Mouse (Mus musculus) intestine, embryonic 15.5 days (tissue): Measurements from ENCODE around the gene Klhl29. TPM values are rescaled to one million over a fixed set of nuclear protein-coding genes. Genes with fewer than 3 reads are reported as not detected.

Experiments used
- ATAC-seq: fragments of 200-750 bp; cut with Nextera tagmentation; 2 replicates; pipeline ENCODE4 v1.8.0; 2017; ENCODE audit warnings: moderate TSS enrichment, moderate library complexity
- H3K27ac ChIP-seq: fragments of 300-500 bp; sonication (generic); 2 replicates; pipeline ENCODE4 v1.5.1; 2015; ENCODE audit warnings: mild to moderate bottlenecking, inconsistent platforms
- H3K27me3 ChIP-seq: fragments of 300-500 bp; sonication (generic); replicated peaks from 2 replicates; pipeline ENCODE4 v1.6.1; 2015; ENCODE audit warnings: inconsistent platforms
- H3K36me3 ChIP-seq: fragments of 300-500 bp; sonication (generic); 2 replicates; pipeline ENCODE4 v1.6.1; 2015; ENCODE audit warnings: inconsistent platforms
- H3K4me1 ChIP-seq: fragments of 300-500 bp; sonication (generic); replicated peaks from 2 replicates; pipeline ENCODE4 v1.6.1; 2015; ENCODE audit warnings: inconsistent platforms
- H3K4me2 ChIP-seq: fragments of 300-500 bp; sonication (generic); replicated peaks from 2 replicates; pipeline ENCODE4 v1.6.1; 2015; ENCODE audit warnings: mild to moderate bottlenecking, inconsistent platforms
- H3K4me3 ChIP-seq: fragments of 300-500 bp; sonication (generic); replicated peaks from 2 replicates; pipeline ENCODE4 v1.5.1; 2015; ENCODE audit warnings: inconsistent platforms
- H3K9ac ChIP-seq: fragments of 300-500 bp; sonication (generic); 2 replicates; pipeline ENCODE4 v1.6.1; 2015; ENCODE audit warnings: inconsistent platforms
- H3K9me3 ChIP-seq: fragments of 300-500 bp; sonication (generic); 2 replicates; pipeline ENCODE4 v1.6.1; 2016; ENCODE audit warnings: inconsistent platforms
- WGBS: fragments of 180-500 bp; shearing (Covaris S2); methylation state at CpG from one replicate; pipeline ENCODE4 v1.1.7; 2015; 5-methylcytosine and 5-hydroxymethylcytosine counted together
- polyA plus RNA-seq: library from polyadenylated mRNA; unstranded; fragments of >200 nt; fragmentation: Nextera tagmentation; extraction: Ambion mirVana; gene quantifications from 2 replicates; pipeline ENCODE4 v1.2.1, GENCODE M21; 2015

Klhl29 gene
- polyA plus RNA-seq, 1 experiment from 2014 or later, result 0.94 TPM

DNA sequence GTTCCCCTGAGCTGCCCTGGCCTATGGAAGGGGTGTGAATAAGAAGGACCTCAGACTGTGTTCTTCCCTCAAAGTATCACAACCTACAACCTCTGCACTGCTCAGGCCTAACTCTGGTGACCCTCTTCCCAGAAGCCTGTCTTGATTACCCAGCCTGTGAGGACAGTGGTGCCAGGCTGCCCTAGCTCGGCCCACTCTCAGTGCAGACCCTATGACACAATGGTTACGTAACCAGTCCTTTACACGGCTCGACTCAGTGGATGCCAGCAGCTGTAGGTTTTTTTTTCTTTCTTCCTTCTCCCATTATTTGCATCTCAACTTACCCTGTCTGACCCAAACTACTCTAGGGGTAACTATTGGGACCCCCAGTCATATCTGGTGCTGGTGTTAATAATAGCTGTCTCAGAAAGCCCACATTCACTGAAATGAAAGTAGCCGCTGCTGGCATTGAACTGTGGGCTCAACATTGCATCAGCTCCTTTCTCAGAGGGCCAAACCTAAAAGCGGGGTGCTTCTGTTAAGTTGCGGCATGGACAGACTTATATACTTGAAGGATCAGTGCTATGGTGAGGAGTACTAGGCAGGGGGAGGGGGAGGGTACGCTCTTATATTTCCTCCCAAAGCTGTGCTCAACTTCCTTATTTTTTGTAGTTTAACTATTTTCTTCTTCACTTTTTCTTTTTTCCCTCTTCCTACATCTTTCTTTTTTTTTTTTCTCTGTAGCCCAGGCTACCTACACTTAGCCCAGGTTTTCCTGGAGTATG, 152.9 kb downstream of the Klhl29 start:
- H3K9ac ChIP-seq, result no peak overlapping the region
- no peaks in the 10 kb centered on the region for H3K36me3 ChIP-seq
- ATAC-seq, result no peak
- H3K27ac ChIP-seq, result no peak overlapping the region
- H3K9me3 ChIP-seq, result no peaks in the 10 kb centered on the region
- no peak overlapping the region for H3K4me2 ChIP-seq
- H3K4me3 ChIP-seq, result no peak overlapping the region
- 0 out of 2 replicates have a peak, but pooled peaks cover 4% of the 10 kb centered on the region for H3K4me1 ChIP-seq
- WGBS, result 94% methylated on average over 8 of the region's 8 CpGs
- no peaks in the 10 kb centered on the region for H3K27me3 ChIP-seq

DNA sequence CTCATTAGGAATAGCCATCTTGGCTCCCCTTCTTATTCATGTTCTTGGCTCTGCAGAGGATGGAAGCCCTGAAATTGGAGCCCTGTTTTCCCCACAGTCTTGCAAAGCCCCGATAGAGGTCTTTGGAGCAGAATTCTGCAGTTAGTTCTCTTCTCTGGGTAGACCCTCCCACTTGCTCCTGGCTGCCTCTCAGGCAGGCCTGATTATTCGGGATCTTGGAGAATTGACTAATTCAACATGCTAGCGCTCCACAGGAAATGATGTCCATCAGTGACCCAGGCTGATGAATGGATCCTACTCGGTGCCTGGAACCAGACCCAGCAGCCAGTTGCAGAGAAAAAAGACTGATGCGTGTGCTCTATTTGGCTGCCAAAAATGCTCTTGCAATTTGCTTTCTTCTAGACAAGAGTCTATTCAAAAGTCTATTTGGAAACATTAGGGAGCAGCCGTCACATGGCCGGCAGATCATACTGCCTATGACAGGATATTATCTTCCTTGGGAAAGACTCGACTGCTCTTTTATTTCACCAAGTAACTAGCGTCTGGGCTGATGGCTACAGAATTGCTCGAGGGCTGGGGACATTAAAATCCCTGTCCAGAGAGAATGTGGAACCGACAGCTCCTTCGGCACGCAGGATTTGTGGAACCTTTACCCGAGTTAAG, 155.4 kb downstream of the Klhl29 start:
- H3K27me3 ChIP-seq, result no peaks in the 10 kb centered on the region
- peak; percentile 66 for ATAC-seq
- peaks cover 4% of the 10 kb centered on the region; the same call in 1 of the 2 replicates for H3K4me1 ChIP-seq
- H3K36me3 ChIP-seq, result no peaks in the 10 kb centered on the region
- no peak overlapping the region for H3K9ac ChIP-seq
- H3K9me3 ChIP-seq, result no peaks in the 10 kb centered on the region
- 55% methylated on average over 14 of the region's 14 CpGs for WGBS
- no peak overlapping the region for H3K4me3 ChIP-seq
- 0 out of 2 replicates have a peak overlapping the region, but pooled peaks have one; percentile 32 for H3K27ac ChIP-seq
- no peak overlapping the region for H3K4me2 ChIP-seq

DNA sequence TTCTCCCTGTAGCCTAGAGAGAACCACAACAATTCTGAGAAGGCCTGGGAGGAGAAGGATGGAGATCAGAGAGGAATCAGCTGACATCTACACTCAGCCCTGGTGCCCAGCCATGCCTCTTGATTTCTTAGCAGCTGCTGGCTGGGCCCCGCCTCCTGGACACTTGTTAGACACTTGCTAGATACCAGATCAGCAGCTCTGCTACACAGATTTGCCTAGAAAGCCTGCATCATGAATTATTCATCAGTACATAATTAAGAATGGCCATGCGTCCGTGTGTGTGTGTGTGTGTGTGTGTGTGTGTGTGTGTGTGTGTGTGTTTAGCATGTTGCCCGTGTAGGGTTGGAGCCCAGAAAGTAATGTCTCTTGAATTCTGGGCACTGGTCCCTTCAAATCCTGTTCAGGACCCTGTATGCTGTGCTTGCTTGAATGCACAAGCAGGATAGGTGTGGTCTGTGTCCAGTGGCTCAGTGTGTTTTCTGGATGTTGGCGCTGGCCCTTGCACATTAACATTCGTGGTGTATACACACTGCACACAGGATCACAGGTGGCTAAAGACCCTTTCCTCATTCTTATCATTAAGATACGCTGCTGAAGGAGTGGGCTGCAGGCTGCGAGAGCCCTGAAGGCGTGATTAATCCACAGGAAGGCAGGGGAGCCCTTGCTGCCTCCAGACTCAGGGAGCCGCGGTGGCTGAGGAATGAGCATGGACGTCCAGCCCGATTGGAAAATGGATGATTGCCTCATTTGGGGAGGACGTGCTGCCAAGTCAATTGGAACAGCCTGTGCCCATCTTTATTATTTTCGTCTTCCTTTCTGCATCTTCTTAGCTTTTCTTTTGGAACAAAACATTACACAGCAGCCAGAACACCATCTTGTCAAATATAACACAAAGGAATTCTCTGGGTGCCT, 159.4 kb downstream of the Klhl29 start:
- Histone ChIP-seq H3K4me1 (peaks cover 20% of the 10 kb centered on the region), H3K4me2 (no peak overlapping the region), H3K9me3 (no peaks in the 10 kb centered on the region), H3K27ac (no peak overlapping the region), H3K9ac (no peak overlapping the region), H3K4me3 (no peak overlapping the region), H3K27me3 (no peaks in the 10 kb centered on the region), H3K36me3 (no peaks in the 10 kb centered on the region)
- no peak for ATAC-seq
- 64% methylated on average over 15 of the region's 15 CpGs for WGBS

DNA sequence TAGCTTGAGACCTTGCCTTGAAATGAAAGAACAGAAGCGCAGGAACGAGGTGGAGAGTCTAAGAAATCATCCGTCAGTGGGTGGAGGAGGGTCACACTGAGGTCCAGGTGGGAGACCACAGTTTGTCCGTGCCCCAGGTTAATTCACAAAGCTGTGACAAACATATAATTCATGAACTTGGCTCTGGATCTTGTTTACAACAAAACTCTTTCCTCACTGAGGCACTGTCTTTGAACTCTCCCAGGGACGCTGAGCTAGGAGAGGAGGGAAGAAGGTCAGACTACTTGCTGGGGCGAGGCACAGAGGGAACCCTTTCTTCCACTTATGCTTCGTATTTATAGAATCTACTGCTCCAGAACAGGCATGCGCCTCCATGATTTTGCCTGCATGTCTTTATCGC, 161.2 kb downstream of the Klhl29 start:
- H3K36me3 ChIP-seq, result no peaks in the 10 kb centered on the region
- WGBS, result 67% methylated on average over 9 of the region's 9 CpGs
- H3K27ac ChIP-seq, result peak overlapping the region; percentile 54
- H3K27me3 ChIP-seq, result no peaks in the 10 kb centered on the region
- no peaks in the 10 kb centered on the region for H3K9me3 ChIP-seq
- H3K4me2 ChIP-seq, result no peak overlapping the region
- no peak overlapping the region for H3K9ac ChIP-seq
- peaks cover 16% of the 10 kb centered on the region for H3K4me1 ChIP-seq
- no peak overlapping the region for H3K4me3 ChIP-seq
- no peak for ATAC-seq

DNA sequence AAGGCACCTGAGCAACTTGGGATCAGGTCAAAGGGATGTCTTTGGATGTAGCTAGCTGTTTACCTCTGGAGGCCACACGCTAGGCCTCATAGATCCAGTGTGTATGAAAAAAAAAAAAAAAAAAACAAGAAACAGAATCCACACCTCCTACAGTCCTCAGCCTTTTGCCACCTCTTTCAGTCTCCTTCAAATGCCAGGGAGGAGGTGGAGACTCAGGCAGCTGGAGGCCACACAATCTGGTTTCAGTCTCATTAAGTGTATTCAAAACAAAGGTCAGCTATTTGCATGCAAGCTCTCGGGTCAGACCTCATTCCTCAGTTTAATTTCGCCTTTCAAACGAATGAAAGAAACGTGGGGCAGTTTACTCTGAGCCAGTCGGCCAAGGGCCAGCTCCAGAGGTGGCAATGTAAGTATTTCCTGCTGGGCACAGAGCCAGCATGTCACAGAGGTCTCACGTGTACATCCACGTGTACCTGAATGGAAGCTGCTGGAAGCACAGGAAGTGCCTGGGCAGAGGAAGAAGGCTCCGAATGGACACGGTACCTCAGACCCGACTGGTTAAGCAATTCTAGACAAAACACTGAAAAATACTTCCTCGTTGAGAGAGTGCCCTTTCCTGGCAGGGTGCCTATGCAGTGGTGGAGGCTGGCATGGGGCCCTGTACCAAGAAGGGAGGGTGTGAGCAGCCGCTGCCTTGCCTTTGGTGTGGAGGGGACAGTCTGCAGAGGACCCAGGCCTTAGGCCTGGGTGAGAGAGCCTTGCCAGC, 162.0 kb downstream of the Klhl29 start:
- WGBS, result 23% methylated on average over 13 of the region's 13 CpGs
- Histone ChIP-seq H3K9me3 (no peaks in the 10 kb centered on the region), H3K36me3 (no peaks in the 10 kb centered on the region), H3K4me3 (no peak overlapping the region), H3K4me2 (no peak overlapping the region), H3K9ac (no peak overlapping the region), H3K27ac (peak overlapping the region; percentile 54), H3K27me3 (no peaks in the 10 kb centered on the region), H3K4me1 (peaks cover 16% of the 10 kb centered on the region)
- ATAC-seq, result peak; percentile 82

DNA sequence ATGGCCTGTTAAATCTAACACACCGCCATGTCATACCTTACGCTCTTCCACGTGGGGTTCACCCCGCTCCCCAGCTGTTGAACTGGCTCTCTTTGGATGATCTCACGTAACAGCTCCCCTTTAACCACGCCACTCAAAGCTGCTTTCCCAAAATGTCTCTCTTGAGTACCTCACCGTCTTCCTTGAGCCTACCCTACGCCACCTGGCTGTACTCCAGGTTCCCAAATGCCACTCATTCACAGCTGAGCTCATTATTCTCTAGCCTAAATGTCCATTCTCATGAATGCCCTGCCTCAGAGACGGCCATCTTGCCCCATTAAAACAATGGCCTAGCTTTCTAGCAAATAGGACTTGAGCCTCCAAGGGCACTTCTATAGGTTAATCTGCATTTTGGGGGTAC, 163.6 kb downstream of the Klhl29 start:
- Histone ChIP-seq H3K27me3 (no peaks in the 10 kb centered on the region), H3K4me3 (no peak overlapping the region), H3K4me1 (peaks cover 16% of the 10 kb centered on the region), H3K9me3 (no peaks in the 10 kb centered on the region), H3K36me3 (no peaks in the 10 kb centered on the region; the same call in 1 of the 2 replicates), H3K4me2 (no peak overlapping the region), H3K9ac (no peak overlapping the region), H3K27ac (no peak overlapping the region)
- WGBS, result 92% methylated on average over 9 of the region's 9 CpGs
- ATAC-seq, result no peak

DNA sequence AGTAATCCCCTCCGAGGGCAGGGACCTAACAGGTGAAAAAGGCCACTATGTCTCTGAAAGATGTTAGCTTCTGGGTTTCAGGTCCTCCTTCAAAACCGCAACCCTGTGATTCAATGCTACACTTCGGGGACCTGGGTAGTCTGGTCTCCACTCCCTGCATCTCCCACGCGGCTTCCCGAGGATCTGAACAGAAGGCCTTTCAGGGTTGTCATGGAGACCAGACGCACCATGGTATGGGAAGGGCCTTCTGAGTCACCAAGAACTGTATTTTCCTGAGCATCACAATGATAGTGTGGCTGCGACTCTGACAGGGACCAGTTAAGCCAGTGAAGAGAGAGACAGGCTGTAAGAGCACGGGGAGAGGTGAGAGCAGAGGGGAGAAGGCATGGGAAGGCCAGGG, 164.7 kb downstream of the Klhl29 start:
- H3K4me2 ChIP-seq, result no peak overlapping the region
- H3K4me3 ChIP-seq, result no peak overlapping the region
- no peaks in the 10 kb centered on the region; the same call in 1 of the 2 replicates for H3K36me3 ChIP-seq
- 62% methylated on average over 9 of the region's 9 CpGs for WGBS
- no peaks in the 10 kb centered on the region for H3K9me3 ChIP-seq
- H3K27me3 ChIP-seq, result no peaks in the 10 kb centered on the region
- ATAC-seq, result no peak
- no peak overlapping the region for H3K27ac ChIP-seq
- H3K9ac ChIP-seq, result no peak overlapping the region
- H3K4me1 ChIP-seq, result peaks cover 16% of the 10 kb centered on the region

DNA sequence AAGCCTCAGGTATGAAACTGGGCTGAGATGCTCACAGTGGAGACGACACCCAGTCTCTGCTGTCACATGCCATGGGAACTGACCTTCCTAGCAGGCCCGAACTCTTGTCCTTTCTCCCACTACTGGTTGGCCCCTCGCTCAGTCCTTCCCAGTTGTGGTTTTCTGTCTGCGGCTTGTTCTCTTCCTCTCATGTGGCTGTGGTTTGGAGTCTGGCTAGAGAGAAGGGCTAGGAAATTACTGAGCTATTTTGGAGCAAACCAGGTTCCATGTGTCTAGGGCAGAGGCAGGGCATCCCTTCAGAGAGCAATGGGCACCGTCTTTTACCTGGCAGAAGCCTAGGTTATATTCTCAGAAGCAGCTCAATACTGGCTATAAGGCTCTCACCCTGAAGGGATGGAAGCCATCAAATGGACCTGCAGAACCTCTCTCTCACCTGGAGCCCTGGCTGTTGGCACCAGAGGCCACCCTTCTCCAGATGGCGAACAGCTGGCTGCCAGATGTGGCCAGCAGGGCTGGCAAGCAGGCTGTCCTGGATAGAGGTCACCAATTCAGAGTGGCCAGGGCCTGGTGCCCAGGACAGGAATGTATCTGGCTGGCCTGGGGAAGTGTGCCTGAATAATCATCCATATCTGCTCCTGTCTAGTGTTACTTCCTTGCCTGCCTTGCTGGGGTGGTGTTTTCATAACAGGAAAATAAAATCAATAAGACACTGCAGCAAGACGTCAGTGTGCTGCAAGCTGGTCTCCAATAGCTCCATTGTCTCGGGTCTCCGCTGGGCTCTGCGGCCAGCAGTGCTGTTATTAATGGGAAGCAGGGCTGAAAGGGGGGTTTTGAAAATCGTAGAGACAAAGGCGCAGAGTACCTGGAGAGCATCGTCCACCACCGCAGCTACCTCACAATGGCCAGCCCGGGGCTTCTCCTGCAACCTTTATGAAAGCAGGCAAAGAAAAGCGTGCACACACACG, 167.3 kb downstream of the Klhl29 start:
- no peaks in the 10 kb centered on the region for H3K27me3 ChIP-seq
- no peak overlapping the region for H3K9ac ChIP-seq
- ATAC-seq, result no peak
- peaks cover 11% of the 10 kb centered on the region; the same call in 1 of the 2 replicates for H3K4me1 ChIP-seq
- no peaks in the 10 kb centered on the region for H3K9me3 ChIP-seq
- no peak overlapping the region for H3K27ac ChIP-seq
- 76% methylated on average over 17 of the region's 17 CpGs for WGBS
- H3K4me2 ChIP-seq, result no peak overlapping the region
- no peak overlapping the region for H3K4me3 ChIP-seq
- no peaks in the 10 kb centered on the region; the same call in 1 of the 2 replicates for H3K36me3 ChIP-seq

DNA sequence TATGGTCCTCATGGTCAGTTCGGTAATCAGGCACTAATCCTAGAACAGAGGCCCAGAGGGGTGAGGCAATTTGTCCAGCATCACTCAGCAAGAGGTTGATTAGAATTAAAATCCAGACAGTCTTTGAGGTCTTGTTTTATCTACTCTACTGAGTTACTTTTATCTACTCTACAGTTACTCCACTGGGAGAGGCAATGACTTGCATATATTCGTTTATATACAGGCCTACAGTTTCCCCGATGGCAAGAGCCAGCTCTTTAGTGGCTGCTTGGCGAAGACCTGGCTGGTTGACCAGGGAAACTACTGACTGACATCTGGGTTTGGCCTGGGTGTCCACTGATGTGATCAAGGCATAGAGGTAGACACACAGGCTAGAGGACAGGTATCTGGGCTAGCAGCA, 168.3 kb downstream of the Klhl29 start:
- H3K27me3 ChIP-seq, result no peaks in the 10 kb centered on the region
- no peak for ATAC-seq
- no peak overlapping the region for H3K9ac ChIP-seq
- H3K9me3 ChIP-seq, result no peaks in the 10 kb centered on the region
- H3K4me2 ChIP-seq, result no peak overlapping the region
- H3K36me3 ChIP-seq, result no peaks in the 10 kb centered on the region; the same call in 1 of the 2 replicates
- no peak overlapping the region for H3K27ac ChIP-seq
- 89% methylated on average over 4 of the region's 4 CpGs for WGBS
- H3K4me3 ChIP-seq, result no peak overlapping the region
- H3K4me1 ChIP-seq, result 0 out of 2 replicates have a peak, but pooled peaks cover 8% of the 10 kb centered on the region

DNA sequence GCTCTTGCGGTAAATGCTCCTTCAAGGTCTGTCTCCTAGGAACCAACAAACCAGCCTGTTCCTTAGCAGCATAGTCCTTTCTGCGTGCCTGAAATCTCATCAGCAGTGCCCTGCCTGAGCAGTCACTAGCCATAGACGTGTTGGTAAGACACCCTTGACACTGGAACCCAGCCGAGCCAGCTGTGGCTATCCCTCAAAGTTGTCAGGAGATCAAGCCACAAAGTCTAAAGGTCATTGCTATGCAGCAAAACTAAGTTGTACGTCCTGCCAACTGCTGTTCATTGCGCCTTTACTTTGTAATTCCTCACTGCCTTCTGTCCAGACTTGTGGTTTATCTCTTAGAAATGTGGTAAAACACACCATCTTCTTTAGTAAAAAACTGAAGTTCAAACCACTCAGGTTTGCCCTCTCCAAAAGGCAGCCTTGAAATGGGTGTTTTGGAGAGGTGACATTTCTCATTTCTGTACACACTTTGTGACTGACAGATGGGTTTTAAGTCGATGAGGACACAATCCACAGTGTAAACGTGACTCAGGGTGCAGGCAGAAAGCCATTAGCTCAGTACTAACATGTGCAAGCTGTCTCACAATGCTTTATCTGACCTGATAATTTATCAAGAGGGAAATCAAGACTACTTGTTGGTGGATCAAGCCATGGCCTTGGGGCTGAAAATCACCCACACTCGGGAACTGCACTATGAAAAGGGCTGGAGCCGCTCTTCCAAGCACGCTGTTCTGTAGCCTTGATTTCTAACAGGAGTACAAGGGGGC, 171.2 kb downstream of the Klhl29 start:
- Histone ChIP-seq H3K4me3 (no peak overlapping the region), H3K27ac (no peak overlapping the region), H3K4me1 (0 out of 2 replicates have a peak, but pooled peaks cover 8% of the 10 kb centered on the region), H3K27me3 (no peaks in the 10 kb centered on the region), H3K36me3 (no peaks in the 10 kb centered on the region; the same call in 1 of the 2 replicates), H3K9me3 (no peaks in the 10 kb centered on the region), H3K9ac (no peak overlapping the region), H3K4me2 (no peak overlapping the region)
- WGBS, result 58% methylated on average over 11 of the region's 11 CpGs
- no peak for ATAC-seq
